Mouse (Mus musculus) ES-E14 (cell line): ENCODE results near the gene Mkrn1. TPM values are rescaled to one million over a fixed set of nuclear protein-coding genes. Genes with fewer than 3 reads are reported as not detected.

Source experiments
- DNase-seq: peaks from one replicate; pipeline ENCODE4 v3.0.0-alpha.2; 2013; ENCODE audit warnings: low read depth, low spot score
- H3K27ac ChIP-seq: 2 replicates; pipeline ENCODE4 v1.5.1; 2012; ENCODE audit warnings: low read depth, mild to moderate bottlenecking, low read length, moderate library complexity, mixed read lengths; ENCODE audit not compliant: poor library complexity, insufficient read depth, severe bottlenecking
- H3K36me3 ChIP-seq: 2 replicates; pipeline ENCODE4 v1.6.1; 2012; ENCODE audit warnings: mild to moderate bottlenecking, low read length, moderate library complexity, mixed read lengths; ENCODE audit not compliant: control insufficient read depth, poor library complexity, insufficient read depth, severe bottlenecking
- H3K4me1 ChIP-seq, 2 experiments: fragments of 150-350 bp in 1 of 2; sonication (generic) in 1 of 2; 2 replicates each; pipeline ENCODE4 v1.6.1; 2012; ENCODE audit warnings: low read length in 2 of 2, mild to moderate bottlenecking in 1 of 2, mixed read lengths in 1 of 2; ENCODE audit not compliant: control insufficient read depth in 2 of 2, insufficient read depth in 2 of 2, poor library complexity in 1 of 2
- H3K4me3 ChIP-seq, 2 experiments: fragments of 150-350 bp in 1 of 2; sonication (generic) in 1 of 2; 2 replicates each; pipeline ENCODE4 v1.5.1; 2012; ENCODE audit warnings: low read length in 2 of 2, low read depth in 1 of 2, mild to moderate bottlenecking in 1 of 2, mixed read lengths in 1 of 2; ENCODE audit not compliant: insufficient read depth in 1 of 2, poor library complexity in 1 of 2, severe bottlenecking in 1 of 2
- H3K9ac ChIP-seq: 2 replicates; pipeline ENCODE4 v1.6.1; 2012; ENCODE audit warnings: low read depth, mild to moderate bottlenecking, low read length, mixed read lengths; ENCODE audit not compliant: poor library complexity, insufficient read depth, severe bottlenecking
- H3K9me3 ChIP-seq: fragments of 150-350 bp; sonication (generic); 2 replicates; pipeline ENCODE4 v1.6.1; 2012; ENCODE audit warnings: low read depth, mild to moderate bottlenecking, low read length; ENCODE audit not compliant: control insufficient read depth, insufficient read depth
- CHD2 ChIP-seq: IDR thresholded peaks from 2 replicates; pipeline ENCODE4 v1.6.1; 2014; ENCODE audit warnings: mild to moderate bottlenecking, low read depth, low read length, inconsistent platforms
- HCFC1 ChIP-seq: IDR thresholded peaks from 2 replicates; pipeline ENCODE4 v1.6.1; 2012; ENCODE audit warnings: low read length, inconsistent platforms, borderline replicate concordance; ENCODE audit not compliant: insufficient read depth
- MAFK ChIP-seq: IDR thresholded peaks from 2 replicates; pipeline ENCODE4 v1.6.1; 2014; ENCODE audit warnings: mild to moderate bottlenecking, low read depth, low read length, inconsistent platforms; ENCODE audit not compliant: insufficient read depth
- ZC3H11A ChIP-seq: IDR thresholded peaks from 2 replicates; pipeline ENCODE4 v1.6.1; 2012; ENCODE audit warnings: low read depth, mild to moderate bottlenecking, inconsistent platforms, low read length, borderline replicate concordance
- ZNF384 ChIP-seq: IDR thresholded peaks from 2 replicates; pipeline ENCODE4 v1.6.1; 2012; ENCODE audit warnings: low read depth, low read length, inconsistent platforms
- in situ Hi-C, 2 experiments: fragments of 600-800 bp; cut with MboI; formaldehyde crosslinking; loops; one replicate each; pipeline ENCODE4 v1.15.1; 2025; ENCODE audit warnings: low sequenced_read_pairs in 2 of 2, inconsistent platforms in 1 of 2; ENCODE audit not compliant: unreplicated experiment in 2 of 2
- total RNA-seq: library from RNA; depleted of rRNA; stranded (reverse); fragments of 300-350 nt; gene quantifications from 2 replicates; pipeline ENCODE4 v1.2.3, GENCODE M21; 2012

The Mkrn1 gene
- total RNA-seq, 1 experiment: 652 TPM

DNA sequence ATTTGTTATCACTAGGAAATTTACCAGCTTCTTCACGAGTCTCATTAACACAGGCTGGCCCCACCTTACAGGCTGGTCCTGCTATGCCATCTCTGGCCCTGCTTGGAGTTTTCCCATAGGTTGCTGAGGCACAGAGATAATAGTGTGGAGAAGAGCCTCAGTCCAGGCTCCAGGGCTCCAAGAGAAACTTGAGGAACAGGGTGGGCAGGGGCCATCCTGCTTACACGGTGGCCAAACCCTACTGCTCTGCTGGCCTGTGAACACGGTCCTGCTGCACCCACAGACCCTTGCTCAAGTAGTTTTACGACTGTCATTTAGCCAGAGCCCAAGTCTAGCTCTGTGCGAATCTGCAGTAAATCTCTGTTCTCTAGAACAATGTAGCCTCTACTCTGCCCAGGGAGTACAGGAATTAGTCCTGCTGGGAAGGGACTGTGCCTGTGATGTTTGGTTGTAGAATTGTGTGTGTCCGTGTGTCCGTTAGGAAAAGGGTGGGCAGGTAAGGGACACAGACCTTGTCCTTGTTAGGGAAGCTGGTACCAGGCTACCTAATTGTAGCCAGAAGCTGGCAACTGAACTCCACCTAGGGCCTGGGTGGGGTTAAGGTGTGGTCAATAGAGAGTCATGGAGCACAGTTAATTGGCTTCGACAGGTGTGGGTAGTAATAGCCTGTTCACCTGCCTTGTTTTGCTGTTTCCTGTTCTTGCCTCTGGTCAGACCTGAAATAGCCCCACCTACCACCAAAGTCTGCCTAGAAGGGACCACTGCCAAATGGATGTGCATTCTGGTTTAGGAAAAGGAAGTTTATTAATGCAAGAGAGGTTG lies 35.3 kb upstream of the Mkrn1 start:
- TF ChIP-seq MAFK (no peak), CHD2 (no peak), HCFC1 (no peak), ZNF384 (no peak), ZC3H11A (no peak)

GRCm38 (mm10) chr6:39454616-39455015 lies 34.4 kb upstream of the Mkrn1 start:
- no peak for DNase-seq
- Histone ChIP-seq H3K9me3 (no peaks in the 10 kb centered on the region; the same call in 1 of the 2 replicates), H3K36me3 (no peaks in the 10 kb centered on the region), H3K27ac (no peak overlapping the region; the same call in 1 of the 2 replicates), H3K4me3 (no peak overlapping the region), H3K4me1 (peaks cover 0 to 12% of the 10 kb centered on the region in 2 experiments; a peak in 3 of 4 replicates), H3K9ac (no peak overlapping the region)
- TF ChIP-seq CHD2: no peak
- TF ChIP-seq ZNF384: no peak
- no peak for TF ChIP-seq MAFK
- TF ChIP-seq HCFC1: no peak
- TF ChIP-seq ZC3H11A: no peak
- in situ Hi-C loops: loop anchor here in 1 of 2 experiments (25.0 kb wide), 1 partner anchor 333 kb away; no protein-coding TSS in a partner anchor

More for the DNA sequence above, 35.3 kb upstream of the Mkrn1 start:
- no peaks in the 10 kb centered on the region; the same call in 1 of the 2 replicates for H3K9me3 ChIP-seq
- in situ Hi-C loops: loop anchor here in 1 of 2 experiments (25.0 kb wide), 1 partner anchor 332 kb away; no protein-coding TSS in a partner anchor
- H3K27ac ChIP-seq: no peak overlapping the region
- H3K36me3 ChIP-seq: peaks cover 5% of the 10 kb centered on the region; the same call in 1 of the 2 replicates
- H3K9ac ChIP-seq: 0 out of 2 replicates have a peak overlapping the region, but pooled peaks have one; percentile 8
- no peak overlapping the region for H3K4me3 ChIP-seq
- H3K4me1 ChIP-seq: peaks cover 0 to 8% of the 10 kb centered on the region in 2 experiments; a peak in 2 of 4 replicates
- DNase-seq: no peak

DNA sequence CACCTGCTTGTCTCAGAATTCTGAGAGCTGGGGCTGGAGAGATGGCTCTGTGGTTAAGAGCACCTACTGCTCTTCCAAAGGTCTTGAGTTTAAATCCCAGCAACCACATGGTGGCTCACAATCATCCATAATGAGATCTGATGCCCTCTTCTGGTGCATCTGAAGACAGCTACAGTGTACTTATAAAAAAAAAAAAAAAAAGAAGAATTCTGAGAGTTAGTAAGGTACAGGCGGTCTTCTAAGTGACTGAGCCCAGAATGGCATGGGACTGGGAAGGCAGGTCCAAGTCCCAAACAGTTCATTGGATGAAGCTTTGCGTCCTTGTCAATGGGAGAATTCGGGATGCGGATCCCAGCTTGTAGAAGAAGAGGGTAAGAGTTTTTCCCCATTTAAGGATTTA lies 33.3 kb upstream of the Mkrn1 start:
- H3K9ac ChIP-seq: no peak overlapping the region
- no peak overlapping the region for H3K27ac ChIP-seq
- no peak for DNase-seq

GRCm38 (mm10) chr6:39451033-39451432 lies 30.8 kb upstream of the Mkrn1 start:
- in situ Hi-C loops: loop anchor here in 1 of 2 experiments (25.0 kb wide), 1 partner anchor 336 kb away; no protein-coding TSS in a partner anchor
- Histone ChIP-seq H3K36me3 (no peaks in the 10 kb centered on the region), H3K9me3 (no peaks in the 10 kb centered on the region; the same call in 1 of the 2 replicates), H3K27ac (peak overlapping the region; percentile 62; the same call in 1 of the 2 replicates), H3K4me3 (no peak overlapping the region), H3K9ac (peak overlapping the region; percentile 0; the same call in 1 of the 2 replicates), H3K4me1 (peaks cover 0 to 20% of the 10 kb centered on the region in 2 experiments; a peak in 3 of 4 replicates)
- TF ChIP-seq ZNF384: no peak
- 0 out of 2 replicates have a peak, but pooled peaks have one; percentile 19 for TF ChIP-seq ZC3H11A
- no peak for DNase-seq

More for the DNA sequence above, 33.3 kb upstream of the Mkrn1 start:
- Histone ChIP-seq H3K9me3 (no peaks in the 10 kb centered on the region; the same call in 1 of the 2 replicates), H3K36me3 (no peaks in the 10 kb centered on the region), H3K4me3 (no peak overlapping the region), H3K4me1 (peaks cover 0 to 15% of the 10 kb centered on the region in 2 experiments; a peak in 3 of 4 replicates)
- TF ChIP-seq MAFK (no peak), HCFC1 (no peak), ZNF384 (peak; percentile 94), CHD2 (no peak), ZC3H11A (no peak)
- in situ Hi-C loops: loop anchor here in 1 of 2 experiments (25.0 kb wide), 1 partner anchor 334 kb away; no protein-coding TSS in a partner anchor
